Mouse (Mus musculus) neural tube, embryonic 11.5 days (tissue): ENCODE data around the gene Hspa4l. TPM values are rescaled to one million over a fixed set of nuclear protein-coding genes. Genes with fewer than 3 reads are reported as not detected.

ENCODE experiments used
- ATAC-seq: fragments of 200-750 bp; cut with Nextera tagmentation; 2 replicates; pipeline ENCODE4 v1.8.0; 2017; ENCODE audit warnings: moderate number of reproducible peaks, mild to moderate bottlenecking, moderate TSS enrichment, moderate library complexity; ENCODE audit not compliant: insufficient read depth, low FRiP score, low TSS enrichment
- DNase-seq: peaks from one replicate; pipeline ENCODE4 v3.0.0-alpha.2; 2015; ENCODE audit warnings: low spot score
- H3K27ac ChIP-seq: fragments of 300-500 bp; sonication (generic); 2 replicates; pipeline ENCODE4 v1.5.1; 2014; ENCODE audit warnings: low read depth, mild to moderate bottlenecking, low read length
- H3K27me3 ChIP-seq: fragments of 300-500 bp; sonication (generic); 2 replicates; pipeline ENCODE4 v1.6.1; 2014; ENCODE audit warnings: mild to moderate bottlenecking, low read length, mixed read lengths; ENCODE audit not compliant: control insufficient read depth, insufficient read depth
- H3K36me3 ChIP-seq: fragments of 300-500 bp; sonication (generic); 2 replicates; pipeline ENCODE4 v1.6.1; 2014; ENCODE audit warnings: mild to moderate bottlenecking, low read length, moderate library complexity, mixed read lengths; ENCODE audit not compliant: control insufficient read depth, insufficient read depth
- H3K4me1 ChIP-seq: fragments of 300-500 bp; sonication (generic); 2 replicates; pipeline ENCODE4 v1.6.1; 2014; ENCODE audit warnings: low read length, mixed read lengths; ENCODE audit not compliant: control insufficient read depth, insufficient read depth
- H3K4me2 ChIP-seq: fragments of 300-500 bp; sonication (generic); 2 replicates; pipeline ENCODE4 v1.6.1; 2014; ENCODE audit warnings: low read depth, mild to moderate bottlenecking, moderate library complexity
- H3K4me3 ChIP-seq: fragments of 300-500 bp; sonication (generic); 2 replicates; pipeline ENCODE4 v1.5.1; 2014; ENCODE audit warnings: low read depth, low read length
- H3K9ac ChIP-seq: fragments of 300-500 bp; sonication (generic); 2 replicates; pipeline ENCODE4 v1.6.1; 2014; ENCODE audit warnings: mild to moderate bottlenecking, low read length
- H3K9me3 ChIP-seq: fragments of 300-500 bp; sonication (generic); 2 replicates; pipeline ENCODE4 v1.6.1; 2016; ENCODE audit warnings: low read length; ENCODE audit not compliant: control insufficient read depth
- WGBS: fragments of 180-500 bp; shearing (Covaris S2); extraction: QIAGEN DNeasy Blood & Tissue Kit; methylation state at CpG from one replicate; pipeline ENCODE4 v1.1.7; 2014; 5-methylcytosine and 5-hydroxymethylcytosine counted together
- polyA plus RNA-seq: library from polyadenylated mRNA; unstranded; fragments of >200 nt; fragmentation: Nextera tagmentation; extraction: Ambion mirVana; gene quantifications from 2 replicates; pipeline ENCODE4 v1.2.1, GENCODE M21; 2014

The Hspa4l gene
- polyA plus RNA-seq = 50.8 and 63.1 TPM in 2 replicates

GRCm38 (mm10) chr3:40744024-40744835, at the start of gene Hspa4l:
TSS of gene Hspa4l (plus strand) at chr3:40744495.
- Histone ChIP-seq H3K27ac (peak within 1 kb of the TSS; percentile 72), H3K4me1 (peaks cover 4% of the 10 kb centered on the region; the same call in 1 of the 2 replicates), H3K4me2 (peak within 1 kb of the TSS; percentile 60), H3K9me3 (no peaks in the 10 kb centered on the region), H3K36me3 (no peaks in the 10 kb centered on the region), H3K4me3 (peak within 1 kb of the TSS; percentile 60), H3K27me3 (no peaks in the 10 kb centered on the region), H3K9ac (peak within 1 kb of the TSS; percentile 70)
- DNase-seq = no peak
- no peak; the same call in 1 of the 2 replicates for ATAC-seq
- WGBS = 23% methylated on average over 16 of the region's 16 CpGs

DNA sequence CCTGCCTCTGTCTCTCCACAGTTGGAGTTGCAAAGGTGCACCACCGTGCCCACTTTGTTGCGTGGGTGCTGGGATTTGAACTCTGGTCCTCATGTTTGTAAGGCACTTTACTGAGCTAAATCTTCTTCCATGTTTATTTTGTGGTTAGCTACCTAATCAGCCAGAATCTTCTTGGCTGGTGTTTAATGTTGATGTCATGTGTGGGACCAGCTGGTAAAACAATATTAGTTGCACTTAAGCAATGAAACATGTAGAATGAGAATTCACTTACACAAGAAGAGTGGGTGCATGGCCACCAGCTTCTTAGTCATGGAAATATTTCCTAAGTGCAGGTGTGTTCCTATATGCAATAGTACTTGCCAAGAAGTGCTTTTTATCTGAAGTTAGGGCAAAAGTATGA, 49.1 kb upstream of the Hspa4l start:
- ATAC-seq = no peak
- no peak overlapping the region for H3K9ac ChIP-seq
- H3K36me3 ChIP-seq = no peaks in the 10 kb centered on the region; the same call in 1 of the 2 replicates
- no peak overlapping the region for H3K4me3 ChIP-seq
- no peaks in the 10 kb centered on the region for H3K4me1 ChIP-seq
- 100% methylated on average over 2 of the region's 2 CpGs for WGBS
- no peak overlapping the region for H3K4me2 ChIP-seq
- H3K9me3 ChIP-seq = no peaks in the 10 kb centered on the region
- H3K27ac ChIP-seq = no peak overlapping the region
- no peaks in the 10 kb centered on the region for H3K27me3 ChIP-seq
- DNase-seq = no peak

DNA sequence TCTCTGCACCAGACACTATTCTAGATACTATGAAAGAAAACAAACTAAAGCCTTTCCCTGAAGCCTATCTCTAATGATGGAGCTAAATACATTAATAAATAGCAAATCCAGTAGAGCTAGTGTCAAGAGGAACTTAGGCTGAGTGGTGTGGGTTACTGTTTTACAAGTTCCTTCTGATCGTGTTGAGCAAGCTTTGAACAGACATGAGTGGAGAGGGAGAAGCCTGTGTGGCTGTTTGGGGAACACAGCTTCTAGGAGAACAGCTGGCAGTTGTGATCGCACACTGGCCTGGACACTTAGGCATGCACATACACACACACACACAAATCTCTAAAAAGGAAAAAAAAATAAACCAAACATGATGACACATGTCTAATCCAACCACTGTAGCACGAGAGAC, 45.5 kb upstream of the Hspa4l start:
- ATAC-seq (no peak), DNase-seq (no peak)
- no peaks in the 10 kb centered on the region for H3K4me1 ChIP-seq
- no peak overlapping the region for H3K27ac ChIP-seq
- 81% methylated on average over 3 of the region's 3 CpGs for WGBS
- no peaks in the 10 kb centered on the region; the same call in 1 of the 2 replicates for H3K36me3 ChIP-seq
- H3K27me3 ChIP-seq = no peaks in the 10 kb centered on the region
- no peak overlapping the region for H3K9ac ChIP-seq
- H3K4me2 ChIP-seq = no peak overlapping the region
- no peaks in the 10 kb centered on the region for H3K9me3 ChIP-seq
- H3K4me3 ChIP-seq = no peak overlapping the region

GRCm38 (mm10) chr3:40704816-40705430, 39.4 kb upstream of the Hspa4l start:
- no peak overlapping the region for H3K27ac ChIP-seq
- 90% methylated on average over 5 of the region's 5 CpGs for WGBS

GRCm38 (mm10) chr3:40708655-40709054, 35.6 kb upstream of the Hspa4l start, which contains the start of gene Slc25a31:
TSS of gene Slc25a31 (plus strand) at chr3:40708855.
- no peak for ATAC-seq
- no peaks in the 10 kb centered on the region for H3K4me1 ChIP-seq
- H3K9me3 ChIP-seq = no peaks in the 10 kb centered on the region
- H3K36me3 ChIP-seq = no peaks in the 10 kb centered on the region
- no peak for DNase-seq
- no peak within 1 kb of the TSS for H3K9ac ChIP-seq
- no peak within 1 kb of the TSS for H3K27ac ChIP-seq
- no peak within 1 kb of the TSS for H3K4me3 ChIP-seq
- H3K4me2 ChIP-seq = no peak within 1 kb of the TSS
- H3K27me3 ChIP-seq = no peaks in the 10 kb centered on the region
- 91% methylated on average over 30 of the region's 30 CpGs for WGBS

More at GRCm38 (mm10) chr3:40704816-40705430, 39.4 kb upstream of the Hspa4l start:
- Histone ChIP-seq H3K9me3 (no peaks in the 10 kb centered on the region), H3K4me3 (no peak overlapping the region), H3K4me1 (no peaks in the 10 kb centered on the region), H3K36me3 (no peaks in the 10 kb centered on the region), H3K4me2 (no peak overlapping the region), H3K9ac (no peak overlapping the region), H3K27me3 (no peaks in the 10 kb centered on the region)
- no peak for ATAC-seq
- no peak for DNase-seq

GRCm38 (mm10) chr3:40716056-40716455, 28.2 kb upstream of the Hspa4l start:
- 46% methylated on average over 1 of the region's 1 CpGs for WGBS
- H3K9ac ChIP-seq = no peak overlapping the region
- no peak overlapping the region for H3K27ac ChIP-seq
- H3K36me3 ChIP-seq = no peaks in the 10 kb centered on the region
- H3K4me1 ChIP-seq = no peaks in the 10 kb centered on the region
- no peak overlapping the region for H3K4me2 ChIP-seq
- no peak overlapping the region for H3K4me3 ChIP-seq
- no peaks in the 10 kb centered on the region for H3K9me3 ChIP-seq
- no peak for ATAC-seq
- no peaks in the 10 kb centered on the region for H3K27me3 ChIP-seq
- DNase-seq = no peak

DNA sequence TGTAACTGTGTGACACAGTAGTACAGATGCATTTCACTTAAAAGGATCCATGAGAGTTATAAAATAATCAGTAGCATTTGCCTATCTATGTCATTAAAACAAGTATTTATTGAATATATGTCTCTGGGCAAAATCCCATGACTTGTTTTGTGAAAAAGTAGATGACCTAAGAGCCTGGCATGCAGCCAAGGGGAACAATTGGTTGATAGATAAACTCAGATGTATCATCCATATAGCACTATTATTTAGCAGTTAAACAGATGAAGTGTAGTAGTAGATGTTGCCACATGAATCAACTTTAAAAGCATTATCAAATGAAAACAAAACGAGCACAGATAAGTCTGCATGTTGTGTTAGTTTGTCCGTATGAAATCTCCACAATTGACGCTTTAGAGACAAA, 25.3 kb upstream of the Hspa4l start:
- Histone ChIP-seq H3K9me3 (no peaks in the 10 kb centered on the region), H3K27ac (no peak overlapping the region), H3K4me2 (no peak overlapping the region), H3K27me3 (no peaks in the 10 kb centered on the region), H3K4me3 (no peak overlapping the region), H3K9ac (no peak overlapping the region), H3K4me1 (no peaks in the 10 kb centered on the region), H3K36me3 (no peaks in the 10 kb centered on the region)
- WGBS = 90% methylated on average over 3 of the region's 3 CpGs
- DNase-seq (no peak), ATAC-seq (no peak)

GRCm38 (mm10) chr3:40738381-40738912, 5.8 kb upstream of the Hspa4l start:
- DNase-seq (no peak), ATAC-seq (no peak)
- Histone ChIP-seq H3K27ac (no peak overlapping the region), H3K27me3 (no peaks in the 10 kb centered on the region), H3K9me3 (no peaks in the 10 kb centered on the region), H3K9ac (no peak overlapping the region), H3K4me1 (no peaks in the 10 kb centered on the region), H3K4me2 (no peak overlapping the region), H3K36me3 (no peaks in the 10 kb centered on the region), H3K4me3 (no peak overlapping the region)
- WGBS = 80% methylated on average over 6 of the region's 6 CpGs
